Mouse (Mus musculus): ENCODE measurements around the gene Chat. TPM values are rescaled to one million over a fixed set of nuclear protein-coding genes. Genes with fewer than 3 reads are reported as not detected.
"Not testable (repeated sequence)": the region's sequence is repeated elsewhere in the genome, so short reads cannot be mapped to it uniquely, and the experiment has no call there.

The Chat gene
- total RNA-seq, 2 experiments from 2014 or later = not detected

DNA sequence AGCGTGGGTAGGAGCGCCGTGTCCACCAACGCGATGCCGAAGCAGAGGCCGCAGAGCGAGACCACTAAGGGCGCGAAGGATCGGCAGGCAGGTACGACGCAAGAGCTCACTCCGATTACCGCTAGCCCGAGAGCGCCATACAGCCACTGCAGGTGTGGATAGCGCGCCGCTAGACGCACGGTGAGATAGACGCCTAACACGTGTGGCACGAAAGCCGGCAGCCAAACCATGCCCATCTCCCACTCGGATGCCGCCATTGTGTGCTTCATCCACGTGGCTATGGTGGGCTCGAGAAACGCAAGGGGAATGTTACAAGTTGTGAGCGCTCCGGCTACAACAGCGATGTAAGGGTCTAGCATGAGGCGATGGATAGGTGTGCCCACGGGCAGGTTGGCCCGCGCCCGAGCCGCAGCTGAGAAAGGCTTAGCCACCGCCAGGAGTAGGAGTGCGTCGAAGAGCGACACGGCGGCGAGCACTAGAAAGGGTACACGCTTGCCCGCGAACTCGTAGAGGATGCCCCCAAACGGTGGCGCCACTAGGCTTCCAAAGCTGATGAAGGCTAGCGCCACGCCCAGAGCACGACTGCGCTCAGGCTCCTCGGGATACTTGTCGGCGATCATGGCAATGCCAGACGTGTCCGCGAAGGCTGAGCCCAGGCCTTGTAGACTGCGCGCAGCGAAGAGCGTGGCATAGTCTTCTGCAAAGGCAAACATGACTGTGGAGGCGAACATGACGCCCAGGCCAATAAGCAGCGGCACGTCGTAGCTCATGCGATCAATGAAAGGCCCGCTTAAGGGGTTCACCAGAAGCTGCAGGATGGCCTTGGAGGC is 2.4 kb downstream of the Chat start:
- no peak for DNase-seq
- intact Hi-C loops (cut with DNase I) = no loop called here

DNA sequence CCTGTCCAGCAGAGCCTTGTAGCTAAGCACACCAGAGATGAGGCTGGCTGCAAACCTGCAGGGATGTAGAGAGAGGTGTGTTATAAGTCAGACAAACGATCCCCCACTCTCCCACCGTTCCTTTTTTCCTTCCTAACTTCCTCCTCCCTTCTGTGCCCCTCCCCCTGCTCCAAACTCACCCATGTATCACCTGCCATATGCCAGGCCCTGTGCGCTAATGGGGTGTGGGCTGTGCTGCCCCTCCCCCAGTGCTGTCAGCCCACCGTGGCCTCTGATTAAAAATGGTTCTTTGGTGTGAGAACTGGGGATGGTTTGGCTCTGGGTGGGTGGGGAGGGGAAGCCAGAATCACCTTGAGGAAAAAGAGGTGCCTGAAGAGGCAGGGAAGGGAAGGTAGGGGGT is 13.2 kb downstream of the Chat start:
- no peak for DNase-seq
- intact Hi-C loops (cut with DNase I) = no loop called here

GRCm38 (mm10) chr14:32446989-32447388 is 18.8 kb downstream of the Chat start:
- DNase-seq = no peak
- intact Hi-C loops (cut with DNase I) = no loop called here

- no peak for DNase-seq
- intact Hi-C loops (cut with DNase I) = no loop called here
Observed at GRCm38 (mm10) chr14:32443446-32443845, 22.3 kb downstream of the Chat start.

DNA sequence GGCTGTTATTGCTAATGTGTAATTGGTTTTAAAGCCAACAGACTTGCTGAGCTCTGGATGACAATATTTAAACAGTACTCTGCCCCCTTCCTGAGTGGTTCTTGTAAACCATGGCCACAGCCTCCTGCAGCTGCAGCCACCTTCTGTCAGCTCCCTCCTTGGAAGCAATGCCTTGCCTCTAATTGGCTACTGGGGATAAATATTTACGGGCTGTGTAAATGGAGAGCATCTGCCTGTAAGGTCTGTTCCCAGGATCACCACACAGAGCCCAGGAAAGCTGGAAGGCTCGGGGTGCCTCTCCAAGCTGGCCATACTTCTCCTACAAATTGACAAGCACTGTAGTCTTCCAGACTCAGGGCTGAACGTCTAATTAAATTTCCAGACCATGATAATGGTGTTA is 26.0 kb downstream of the Chat start:
- intact Hi-C loops (cut with DNase I) = loop anchor here (10.0 kb wide), 1 partner anchor 55 kb away; no protein-coding TSS in a partner anchor
- DNase-seq = no peak

DNA sequence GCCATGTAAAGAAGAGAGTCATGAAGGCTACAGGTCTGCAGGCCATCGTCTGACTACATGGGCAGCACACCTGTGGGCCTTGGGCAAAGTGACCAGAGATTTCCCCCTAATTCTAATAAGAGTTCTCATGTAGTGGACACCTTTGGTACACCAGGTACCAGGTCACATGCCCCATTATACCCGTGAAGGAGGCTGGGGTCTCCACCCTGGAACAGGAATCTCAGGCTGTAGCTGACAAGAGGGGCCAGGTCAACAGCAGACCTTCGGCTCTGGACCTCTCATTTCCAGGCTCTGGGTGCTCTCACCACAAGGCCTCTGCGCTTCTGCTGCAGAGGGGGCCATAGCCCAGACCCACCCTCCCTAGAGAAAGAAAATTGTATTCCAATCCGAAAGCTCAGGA is 26.5 kb downstream of the Chat start:
- DNase-seq = no peak
- intact Hi-C loops (cut with DNase I) = loop anchor here (10.0 kb wide), 1 partner anchor 55 kb away; no protein-coding TSS in a partner anchor

GRCm38 (mm10) chr14:32437352-32437793 is 28.4 kb downstream of the Chat start:
- intact Hi-C loops (cut with DNase I) = loop anchor here (10.0 kb wide), 1 partner anchor 57 kb away; no protein-coding TSS in a partner anchor
- DNase-seq = peak in 1 of 2 experiments; percentile 1

GRCm38 (mm10) chr14:32429030-32429602 is 36.7 kb downstream of the Chat start:
- DNase-seq = no peak
- intact Hi-C loops (cut with DNase I) = no loop called here

- intact Hi-C loops (cut with DNase I) = no loop called here
- DNase-seq = no peak
Observed at GRCm38 (mm10) chr14:32423946-32424345, 41.8 kb downstream of the Chat start.

DNA sequence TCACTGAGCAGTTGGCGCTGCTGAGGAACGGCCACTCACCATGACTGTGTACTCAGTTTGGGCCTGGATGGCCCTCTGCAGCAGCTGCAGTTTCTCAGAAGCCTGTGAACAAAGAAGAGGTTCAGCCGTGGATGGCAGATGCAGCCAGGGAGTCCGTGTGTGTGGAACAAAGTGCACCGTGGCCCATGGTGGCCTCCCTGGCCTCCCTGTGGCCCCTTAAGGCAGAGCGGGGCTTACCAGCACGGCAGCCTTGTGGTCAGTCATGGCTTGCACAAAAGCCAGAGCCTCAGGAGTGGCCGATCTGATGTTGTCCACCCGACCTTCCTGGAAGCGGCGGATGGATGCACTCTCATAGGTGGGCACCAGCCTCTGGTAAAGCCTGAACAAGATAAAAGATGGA is 47.0 kb downstream of the Chat start:
- intact Hi-C loops (cut with DNase I) = no loop called here
- no peak for DNase-seq

DNA sequence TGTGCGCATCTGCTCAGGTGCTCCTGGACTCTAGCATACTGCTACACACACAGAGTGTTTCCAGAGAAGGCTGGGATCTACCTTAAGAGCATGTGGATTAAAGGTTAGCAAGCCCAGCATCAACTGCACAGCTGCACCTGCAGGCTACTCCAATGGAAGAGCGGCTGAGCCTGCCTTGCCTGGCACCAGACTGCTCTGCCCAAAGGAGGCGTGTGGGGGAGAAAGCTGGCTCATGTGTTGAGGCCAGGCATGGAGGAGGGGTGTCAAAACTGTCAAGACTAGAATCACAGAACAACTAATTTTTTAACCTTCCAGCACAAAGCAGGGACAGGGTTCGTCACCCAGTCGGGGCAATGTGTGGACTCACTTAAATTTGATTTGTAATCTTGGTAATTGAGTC is 53.7 kb downstream of the Chat start:
- intact Hi-C loops (cut with DNase I) = no loop called here
- no peak for DNase-seq

- intact Hi-C loops (cut with DNase I) = no loop called here
- no peak for DNase-seq
Observed at GRCm38 (mm10) chr14:32410084-32410483, 55.7 kb downstream of the Chat start.

GRCm38 (mm10) chr14:32405399-32405798 is 60.4 kb downstream of the Chat start:
- DNase-seq; intact Hi-C loops (cut with DNase I): not testable (repeated sequence)

- intact Hi-C loops (cut with DNase I) = no loop called here
- peak; percentile 55 to 64 for DNase-seq
Observed at GRCm38 (mm10) chr14:32388196-32388595, 77.6 kb downstream of the Chat start, which contains the start of gene 1700024G13Rik. Gene 1700024G13Rik, minus strand, starts transcription at chr14:32388391.

DNA sequence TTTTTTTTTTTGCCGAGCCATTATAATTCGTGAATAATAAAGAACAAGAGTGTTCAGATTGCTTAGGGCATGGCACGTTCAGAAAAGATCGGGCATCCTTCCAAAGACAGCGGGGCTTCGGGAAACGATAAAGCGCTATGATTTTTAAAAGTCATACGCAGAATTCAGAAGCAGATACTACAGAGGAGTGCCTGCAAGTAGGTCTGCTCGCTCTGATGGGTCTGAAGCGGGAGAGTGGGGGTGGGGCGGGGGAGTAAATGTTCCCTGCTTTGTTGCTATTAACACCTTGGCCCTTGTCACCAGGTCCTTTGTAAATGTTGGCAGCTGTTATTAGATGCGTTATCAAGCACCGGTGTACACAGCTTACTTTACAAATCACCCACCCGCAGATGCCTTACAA is 84.2 kb downstream of the Chat start:
- intact Hi-C loops (cut with DNase I) = no loop called here
- peak; percentile 10 to 22 for DNase-seq

DNA sequence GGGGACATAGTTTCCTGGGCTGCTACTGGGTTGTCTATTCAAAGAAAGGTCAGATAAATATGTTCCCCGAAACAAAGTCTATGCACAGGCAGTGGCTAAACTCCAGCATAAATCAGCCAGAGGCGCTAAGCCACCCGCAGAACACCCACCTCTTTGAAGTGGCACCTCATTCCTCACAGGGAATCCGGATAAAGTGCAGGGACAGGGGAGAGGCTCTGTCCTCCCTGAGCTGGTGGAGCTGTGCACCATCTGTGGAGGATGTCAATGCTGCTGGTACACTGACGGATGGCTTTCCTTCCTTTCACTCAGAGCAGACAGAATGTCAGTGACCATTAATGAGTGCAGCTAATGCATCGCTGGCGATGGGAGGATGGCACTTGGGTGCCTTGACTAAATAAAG is 84.7 kb downstream of the Chat start:
- DNase-seq = peak; percentile 6 to 10
- intact Hi-C loops (cut with DNase I) = no loop called here

GRCm38 (mm10) chr14:32380099-32380480 is 85.7 kb downstream of the Chat start:
- intact Hi-C loops (cut with DNase I) = no loop called here
- no peak for DNase-seq

- DNase-seq = no peak
- intact Hi-C loops (cut with DNase I) = no loop called here
Observed at GRCm38 (mm10) chr14:32379395-32380098, 86.2 kb downstream of the Chat start.

DNA sequence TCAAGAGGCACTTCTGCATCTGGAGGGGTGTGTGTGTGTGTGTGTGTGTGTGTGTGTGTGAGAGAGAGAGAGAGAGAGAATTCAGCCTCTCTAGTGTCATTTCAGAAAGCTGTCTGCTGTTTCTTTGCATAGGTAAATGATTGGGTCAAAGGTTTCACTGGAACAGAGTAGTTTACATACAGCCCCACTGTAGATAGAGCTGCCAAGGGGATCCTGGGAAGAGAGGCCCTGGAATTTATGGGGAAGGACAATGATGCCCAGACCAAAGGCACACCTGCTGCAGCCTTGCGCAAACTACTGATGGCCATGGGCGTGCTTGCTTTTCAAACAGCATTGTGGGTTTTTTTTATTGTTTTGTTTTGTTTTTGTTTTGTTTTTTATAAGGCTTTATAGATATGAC is 93.3 kb downstream of the Chat start:
- intact Hi-C loops (cut with DNase I) = no loop called here
- DNase-seq = no peak

GRCm38 (mm10) chr14:32369756-32370155 is 96.0 kb downstream of the Chat start:
- no peak for DNase-seq
- intact Hi-C loops (cut with DNase I) = no loop called here

DNA sequence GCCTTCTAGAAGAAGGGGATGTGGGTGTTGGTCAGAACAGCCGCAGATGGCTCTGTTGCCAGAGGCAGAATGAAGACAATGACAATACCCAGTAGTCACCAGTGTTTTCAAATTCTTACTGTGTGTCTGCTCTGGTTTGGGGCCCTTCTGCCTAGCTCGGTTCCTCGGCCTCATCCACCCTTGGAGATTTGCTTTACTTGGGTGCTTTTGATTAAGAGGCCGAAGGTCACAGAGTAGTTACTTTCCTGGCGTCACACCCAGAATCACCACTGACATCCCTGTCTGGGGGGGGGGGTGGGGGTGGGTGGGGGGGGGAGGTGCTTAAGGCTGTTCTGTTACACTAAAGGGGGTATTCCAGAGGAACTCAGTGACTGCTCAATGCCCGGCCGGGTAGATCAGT is 101.4 kb downstream of the Chat start:
- intact Hi-C loops (cut with DNase I) = no loop called here
- DNase-seq = no peak
